Mouse (Mus musculus): ENCODE data around the gene Shc3. TPM values are rescaled to one million over a fixed set of nuclear protein-coding genes. Genes with fewer than 3 reads are reported as not detected.

The Shc3 gene
- total and polyA plus RNA-seq, 3 experiments: 0.11 TPM; not detected in 2

GRCm38 (mm10) chr13:51517943-51518342 lies 51.3 kb downstream of the Shc3 start:
- no peaks in the 10 kb centered on the region for H3K36me3 ChIP-seq (replicated peaks)
- H3K4me1 ChIP-seq (ENCODE audit: insufficient read depth, low read depth, low read length): no peaks in the 10 kb centered on the region
- TF ChIP-seq GATA2 (IDR thresholded peaks at IDR 0.05; ENCODE audit: borderline replicate concordance, low read depth, low read length): no peak
- TF ChIP-seq TAL1 (conservative IDR thresholded peaks at IDR 0.05; ENCODE audit: low read depth, low read length): no peak
- no peak for TF ChIP-seq POLR2AphosphoS5 (IDR thresholded peaks at IDR 0.05; ENCODE audit: insufficient replicate concordance, low read depth, low read length)
- TF ChIP-seq CTCF (IDR thresholded peaks at IDR 0.05; ENCODE audit: low read depth, low read length): no peak
- TF ChIP-seq GATA1 (IDR thresholded peaks at IDR 0.05; ENCODE audit: borderline replicate concordance, low read length): no peak
- no peak overlapping the region for H3K4me3 ChIP-seq (ENCODE audit: low read depth, low read length)
- ATAC-seq (ENCODE audit: extremely low read depth, insufficient number of reproducible peaks, low FRiP score, poor library complexity, severe bottlenecking) (no peak), DNase-seq (ENCODE audit: low spot score) (no peak)
- H3K9me3 ChIP-seq (replicated peaks): peaks cover 11% of the 10 kb centered on the region
- H3K27me3 ChIP-seq (ENCODE audit: insufficient read depth, low read length): no peaks in the 10 kb centered on the region

- Histone ChIP-seq H3K9me3 (replicated peaks) (peaks cover 7% of the 10 kb centered on the region), H3K36me3 (replicated peaks) (no peaks in the 10 kb centered on the region), H3K27me3 (ENCODE audit: insufficient read depth, low read length) (no peaks in the 10 kb centered on the region), H3K4me3 (ENCODE audit: low read depth, low read length) (no peak overlapping the region), H3K4me1 (ENCODE audit: insufficient read depth, low read depth, low read length) (no peaks in the 10 kb centered on the region)
- ATAC-seq (ENCODE audit: extremely low read depth, insufficient number of reproducible peaks, low FRiP score, poor library complexity, severe bottlenecking) (no peak), DNase-seq (ENCODE audit: low spot score) (no peak)
- TF ChIP-seq CTCF (IDR thresholded peaks at IDR 0.05; ENCODE audit: low read depth, low read length): no peak
- TF ChIP-seq POLR2AphosphoS5 (IDR thresholded peaks at IDR 0.05; ENCODE audit: insufficient replicate concordance, low read depth, low read length): no peak
- TF ChIP-seq GATA2 (IDR thresholded peaks at IDR 0.05; ENCODE audit: borderline replicate concordance, low read depth, low read length): no peak
- no peak for TF ChIP-seq TAL1 (conservative IDR thresholded peaks at IDR 0.05; ENCODE audit: low read depth, low read length)
- no peak for TF ChIP-seq GATA1 (IDR thresholded peaks at IDR 0.05; ENCODE audit: borderline replicate concordance, low read length)
Measured at GRCm38 (mm10) chr13:51508836-51509235, 60.4 kb downstream of the Shc3 start.

GRCm38 (mm10) chr13:51505711-51506110 lies 63.5 kb downstream of the Shc3 start:
- ATAC-seq (ENCODE audit: extremely low read depth, insufficient number of reproducible peaks, low FRiP score, poor library complexity, severe bottlenecking) (no peak), DNase-seq (ENCODE audit: low spot score) (no peak)
- H3K4me1 ChIP-seq (ENCODE audit: insufficient read depth, low read depth, low read length): no peaks in the 10 kb centered on the region
- H3K4me3 ChIP-seq (ENCODE audit: low read depth, low read length): no peak overlapping the region
- H3K36me3 ChIP-seq (replicated peaks): no peaks in the 10 kb centered on the region
- H3K27me3 ChIP-seq (ENCODE audit: insufficient read depth, low read length): no peaks in the 10 kb centered on the region
- TF ChIP-seq GATA2 (IDR thresholded peaks at IDR 0.05; ENCODE audit: borderline replicate concordance, low read depth, low read length) (no peak), CTCF (IDR thresholded peaks at IDR 0.05; ENCODE audit: low read depth, low read length) (no peak)
- H3K9me3 ChIP-seq (replicated peaks): peaks cover 7% of the 10 kb centered on the region

- Histone ChIP-seq H3K27me3 (ENCODE audit: insufficient read depth, low read length) (no peaks in the 10 kb centered on the region), H3K4me3 (ENCODE audit: low read depth, low read length) (no peak overlapping the region), H3K4me1 (ENCODE audit: insufficient read depth, low read depth, low read length) (no peaks in the 10 kb centered on the region), H3K36me3 (replicated peaks) (no peaks in the 10 kb centered on the region), H3K9me3 (replicated peaks) (peaks cover 13% of the 10 kb centered on the region)
- TF ChIP-seq CTCF (IDR thresholded peaks at IDR 0.05; ENCODE audit: low read depth, low read length) (no peak), TAL1 (conservative IDR thresholded peaks at IDR 0.05; ENCODE audit: low read depth, low read length) (no peak), POLR2AphosphoS5 (IDR thresholded peaks at IDR 0.05; ENCODE audit: insufficient replicate concordance, low read depth, low read length) (no peak), GATA2 (IDR thresholded peaks at IDR 0.05; ENCODE audit: borderline replicate concordance, low read depth, low read length) (no peak), GATA1 (IDR thresholded peaks at IDR 0.05; ENCODE audit: borderline replicate concordance, low read length) (no peak)
- DNase-seq (ENCODE audit: low spot score): no peak
- no peak for ATAC-seq (ENCODE audit: extremely low read depth, insufficient number of reproducible peaks, low FRiP score, poor library complexity, severe bottlenecking)
Measured at GRCm38 (mm10) chr13:51499769-51500168, 69.5 kb downstream of the Shc3 start.

- no peaks in the 10 kb centered on the region for H3K27me3 ChIP-seq (ENCODE audit: insufficient read depth, low read length)
- DNase-seq (ENCODE audit: low spot score) (no peak), ATAC-seq (ENCODE audit: extremely low read depth, insufficient number of reproducible peaks, low FRiP score, poor library complexity, severe bottlenecking) (no peak)
- H3K36me3 ChIP-seq (replicated peaks): no peaks in the 10 kb centered on the region
- no peaks in the 10 kb centered on the region for H3K4me1 ChIP-seq (ENCODE audit: insufficient read depth, low read depth, low read length)
- H3K9me3 ChIP-seq (replicated peaks): peaks cover 33% of the 10 kb centered on the region
- no peak for TF ChIP-seq GATA2 (IDR thresholded peaks at IDR 0.05; ENCODE audit: borderline replicate concordance, low read depth, low read length)
- no peak for TF ChIP-seq TAL1 (conservative IDR thresholded peaks at IDR 0.05; ENCODE audit: low read depth, low read length)
- no peak for TF ChIP-seq CTCF (IDR thresholded peaks at IDR 0.05; ENCODE audit: low read depth, low read length)
- TF ChIP-seq POLR2AphosphoS5 (IDR thresholded peaks at IDR 0.05; ENCODE audit: insufficient replicate concordance, low read depth, low read length): no peak
- no peak for TF ChIP-seq GATA1 (IDR thresholded peaks at IDR 0.05; ENCODE audit: borderline replicate concordance, low read length)
- H3K4me3 ChIP-seq (ENCODE audit: low read depth, low read length): no peak overlapping the region
Measured at GRCm38 (mm10) chr13:51493676-51494075, 75.5 kb downstream of the Shc3 start.

- Histone ChIP-seq H3K36me3 (replicated peaks) (no peaks in the 10 kb centered on the region), H3K27me3 (ENCODE audit: insufficient read depth, low read length) (no peaks in the 10 kb centered on the region), H3K4me3 (ENCODE audit: low read depth, low read length) (no peak overlapping the region), H3K9me3 (replicated peaks) (peaks cover 28% of the 10 kb centered on the region), H3K4me1 (ENCODE audit: insufficient read depth, low read depth, low read length) (no peaks in the 10 kb centered on the region)
- TF ChIP-seq POLR2AphosphoS5 (IDR thresholded peaks at IDR 0.05; ENCODE audit: insufficient replicate concordance, low read depth, low read length) (no peak), CTCF (IDR thresholded peaks at IDR 0.05; ENCODE audit: low read depth, low read length) (no peak), TAL1 (conservative IDR thresholded peaks at IDR 0.05; ENCODE audit: low read depth, low read length) (no peak), GATA1 (IDR thresholded peaks at IDR 0.05; ENCODE audit: borderline replicate concordance, low read length) (no peak), GATA2 (IDR thresholded peaks at IDR 0.05; ENCODE audit: borderline replicate concordance, low read depth, low read length) (no peak)
- ATAC-seq (ENCODE audit: extremely low read depth, insufficient number of reproducible peaks, low FRiP score, poor library complexity, severe bottlenecking) (no peak), DNase-seq (ENCODE audit: low spot score) (no peak)
Measured at GRCm38 (mm10) chr13:51491649-51492435, 77.4 kb downstream of the Shc3 start.
